27 mouse cellular contexts compared by ENCODE assay signal in genomic region chr2:180576482-180576881, GRCm38 (mm10). TPM values are rescaled to one million over a fixed set of nuclear protein-coding genes. Genes with fewer than 3 reads are reported as not detected.
DNase-seq lines count a peak whose midpoint lies in the region; ATAC-seq and TF ChIP-seq lines count a peak whose summit lies in the region.
"Had no signal": no experiment of that assay in that cellular context is flagged by ENCODE, and none has a peak within 500 bp of the region (broad histone marks: within the 10 kb centered on the region; RNA-seq: fewer than 3 reads in every experiment).

No protein-coding gene starts in this region.

- no peak for ATAC-seq in liver, embryonic 12.5 days
- ATAC-seq in monocyte, adult 5-6 weeks (replicated peaks; ENCODE audit: insufficient number of reproducible peaks, low FRiP score, low TSS enrichment, poor library complexity, severe bottlenecking): no peak
- ATAC-seq: forebrain, embryonic 16.5 days; hindbrain, postnatal 0 days; intestine, embryonic 15.5 days; midbrain, embryonic 15.5 days had no signal

- no peak for TF ChIP-seq CTCF in liver, adult 2 months (IDR thresholded peaks at IDR 0.05; ENCODE audit: low read depth, low read length)
- no peak for TF ChIP-seq CTCF in CH12.LX (conservative IDR thresholded peaks at IDR 0.05 in 1 of 2, IDR thresholded peaks at IDR 0.05 in 1 of 2; ENCODE audit: low read depth in 2 of 2, low read length in 2 of 2)

- no peaks in the 10 kb centered on the region for H3K9me3 ChIP-seq in liver, embryonic 12.5 days (replicated peaks)
- no peaks in the 10 kb centered on the region for H3K9me3 ChIP-seq in CH12.LX (replicated peaks; ENCODE audit: low read length)
- H3K9me3 ChIP-seq: embryonic facial prominence, embryonic 13.5 days; forebrain, embryonic 10.5 days; G1E; hindbrain, embryonic 12.5 days; intestine, embryonic 15.5 days; liver, embryonic 13.5 days; lung, embryonic 15.5 days; midbrain, embryonic 10.5 days; midbrain, embryonic 15.5 days had no signal

- no peak overlapping the region for H3K27ac ChIP-seq in liver, adult 2 months (replicated peaks; ENCODE audit: insufficient read depth, low read depth, low read length)
- H3K27ac ChIP-seq in liver, embryonic 12.5 days: no peak overlapping the region
- no peak overlapping the region for H3K27ac ChIP-seq in CH12.LX (ENCODE audit: insufficient read depth, low read depth)
- H3K27ac ChIP-seq: embryonic facial prominence, embryonic 13.5 days; forebrain, embryonic 10.5 days; gastrocnemius, adult 2 months; hindbrain, embryonic 12.5 days; hindbrain, postnatal 0 days; intestine, embryonic 15.5 days; liver, embryonic 13.5 days; lung, embryonic 15.5 days; midbrain, embryonic 10.5 days; midbrain, embryonic 15.5 days had no signal

- 12% methylated on average over 4 of the region's 4 CpGs for WGBS in liver, adult 2 months
- WGBS in liver, embryonic 12.5 days (ENCODE audit: insufficient replicate concordance): 44% methylated on average over 4 of the region's 4 CpGs

- no peak overlapping the region for H3K4me2 ChIP-seq in liver, embryonic 12.5 days
- no peak overlapping the region for H3K4me2 ChIP-seq in CH12.LX (ENCODE audit: insufficient read depth, low read depth, poor library complexity, severe bottlenecking)
- H3K4me2 ChIP-seq: embryonic facial prominence, embryonic 13.5 days; heart, embryonic 11.5 days; hindbrain, embryonic 12.5 days; intestine, embryonic 15.5 days; liver, embryonic 13.5 days; lung, embryonic 15.5 days; midbrain, embryonic 15.5 days had no signal

- no peak for TF ChIP-seq POLR2A in liver, adult 2 months (IDR thresholded peaks at IDR 0.05; ENCODE audit: extremely low read depth, insufficient read depth, low read length)
- TF ChIP-seq POLR2A in CH12.LX (IDR thresholded peaks at IDR 0.05; ENCODE audit: low read depth, low read length): no peak

- H3K4me3 ChIP-seq in liver, adult 2 months (ENCODE audit: insufficient read depth, low read depth, low read length): no peak overlapping the region
- no peak overlapping the region for H3K4me3 ChIP-seq in liver, embryonic 12.5 days
- H3K4me3 ChIP-seq in CH12.LX (replicated peaks in 1 of 3; ENCODE audit: low read depth in 2 of 3, low read length in 2 of 3, poor library complexity in 1 of 3): no peak overlapping the region
- H3K4me3 ChIP-seq: embryonic facial prominence, embryonic 13.5 days; forebrain, embryonic 10.5 days; gastrocnemius, adult 2 months; hindbrain, embryonic 12.5 days; intestine, embryonic 15.5 days; liver, embryonic 13.5 days; lung, embryonic 15.5 days; midbrain, embryonic 10.5 days; midbrain, embryonic 15.5 days had no signal

- TF ChIP-seq EP300 in CH12.LX (IDR thresholded peaks at IDR 0.05; ENCODE audit: low read length): no peak

- H3K79me2 ChIP-seq in liver, adult 2 months (ENCODE audit: control insufficient read depth, insufficient read depth, low read length): no peaks in the 10 kb centered on the region
- no peaks in the 10 kb centered on the region for H3K79me2 ChIP-seq in CH12.LX (replicated peaks; ENCODE audit: control insufficient read depth, extremely low read depth, insufficient read depth, poor library complexity, severe bottlenecking)

- peak; percentile 34 for DNase-seq in kidney, adult 9 months
- no peak for DNase-seq in kidney, adult 8-10 months
- peak; percentile 85 for DNase-seq in liver, adult 2 months (ENCODE audit: extremely low read depth, low read depth, low spot score)
- peak; percentile 66 for DNase-seq in CH12.LX (ENCODE audit: extremely low read depth)
- peak; percentile 12 for DNase-seq in embryo, embryonic 11 days
- no peak for DNase-seq in right cerebral cortex, postnatal 10 days (ENCODE audit: low spot score in 2 of 2)
- DNase-seq: adrenal gland, postnatal 25 days; cerebellum, adult 18-20 months; cerebellum, postnatal 10 days; gastrocnemius, adult 2 months; gastrocnemius, postnatal 36 days; heart, adult 18-20 months; heart, postnatal 36 days; liver, embryonic 13.5 days had no signal

- in situ Hi-C loops in CH12.LX (cut with MboI; ENCODE audit: low pct_ligation_motif_present, low pct_unique_long_range_greater_than_20kb, low sequenced_read_pairs): loop anchor here (5.0 to 10.0 kb wide), 3 partner anchors 104 to 302 kb away; partner anchors contain the start of gene Cables2

- H3K4me1 ChIP-seq in liver, adult 2 months (ENCODE audit: control insufficient read depth, insufficient read depth, low read length): peaks cover 3% of the 10 kb centered on the region; the same call in 1 of the 2 replicates
- no peaks in the 10 kb centered on the region for H3K4me1 ChIP-seq in liver, embryonic 12.5 days
- H3K4me1 ChIP-seq in CH12.LX (ENCODE audit: control insufficient read depth in 1 of 2, insufficient read depth in 2 of 2): peaks cover 4 to 26% of the 10 kb centered on the region in 2 experiments; a peak in 3 of 4 replicates
- H3K4me1 ChIP-seq: embryonic facial prominence, embryonic 13.5 days; hindbrain, embryonic 12.5 days; intestine, embryonic 15.5 days; lung, embryonic 15.5 days; midbrain, embryonic 15.5 days had no signal

- dilution Hi-C loops in CH12.LX (cut with MboI; ENCODE audit: extremely low pct_ligation_motif_present, extremely low pct_unique_long_range_greater_than_20kb, low sequenced_read_pairs): no loop called here

- TF ChIP-seq RAD21 in CH12.LX (IDR thresholded peaks at IDR 0.05; ENCODE audit: low read depth, low read length): no peak

- no peaks in the 10 kb centered on the region for H3K27me3 ChIP-seq in liver, adult 2 months (ENCODE audit: control insufficient read depth, insufficient read depth, low read length)
- peaks cover 32% of the 10 kb centered on the region for H3K27me3 ChIP-seq in liver, embryonic 12.5 days (replicated peaks)
- no peaks in the 10 kb centered on the region for H3K27me3 ChIP-seq in CH12.LX (replicated peaks)
- H3K27me3 ChIP-seq: embryonic facial prominence, embryonic 13.5 days; lung, embryonic 15.5 days had no signal

- H3K9ac ChIP-seq in liver, adult 2 months (ENCODE audit: low read depth, low read length): no peak overlapping the region
- no peak overlapping the region for H3K9ac ChIP-seq in liver, embryonic 12.5 days
- no peak overlapping the region for H3K9ac ChIP-seq in CH12.LX (ENCODE audit: insufficient read depth, low read depth)
- H3K9ac ChIP-seq: embryonic facial prominence, embryonic 13.5 days; hindbrain, embryonic 12.5 days; intestine, embryonic 15.5 days; liver, embryonic 13.5 days; lung, embryonic 15.5 days; midbrain, embryonic 15.5 days had no signal

- H3K36me3 ChIP-seq in liver, adult 2 months (ENCODE audit: control insufficient read depth, insufficient read depth, low read length): no peaks in the 10 kb centered on the region
- no peaks in the 10 kb centered on the region for H3K36me3 ChIP-seq in liver, embryonic 12.5 days
- no peaks in the 10 kb centered on the region for H3K36me3 ChIP-seq in CH12.LX (replicated peaks in 1 of 2; ENCODE audit: control insufficient read depth in 1 of 2, insufficient read depth in 1 of 2, low read length in 1 of 2)
- H3K36me3 ChIP-seq: embryonic facial prominence, embryonic 13.5 days; forebrain, embryonic 10.5 days; G1E; hindbrain, embryonic 12.5 days; intestine, embryonic 15.5 days; liver, embryonic 13.5 days; lung, embryonic 15.5 days; midbrain, embryonic 10.5 days; midbrain, embryonic 15.5 days had no signal

TF ChIP-seq in CH12.LX, 34 proteins besides CTCF, POLR2A, EP300 and RAD21 (continues in another document):
- TF ChIP-seq HCFC1 (IDR thresholded peaks at IDR 0.05; ENCODE audit: low read depth, low read length) (no peak), ZNF384 (IDR thresholded peaks at IDR 0.05; ENCODE audit: low read depth, low read length) (no peak), SIN3A (IDR thresholded peaks at IDR 0.05; ENCODE audit: low read length) (no peak), USF2 (conservative IDR thresholded peaks at IDR 0.05; ENCODE audit: low read depth, low read length) (no peak), JUN (IDR thresholded peaks at IDR 0.05; ENCODE audit: insufficient read depth, low read depth, low read length) (no peak), GABPA (IDR thresholded peaks at IDR 0.05; ENCODE audit: insufficient replicate concordance, low read depth, low read length) (no peak), MYC (IDR thresholded peaks at IDR 0.05; ENCODE audit: low read depth, low read length) (peak; percentile 73; the same call in 1 of the 2 replicates), ZC3H11A (IDR thresholded peaks at IDR 0.05; ENCODE audit: low read depth, low read length) (no peak), TBP (conservative IDR thresholded peaks at IDR 0.05; ENCODE audit: low read depth, low read length) (no peak), RCOR1 (conservative IDR thresholded peaks at IDR 0.05; ENCODE audit: low read depth, low read length) (no peak), ELF1 (IDR thresholded peaks at IDR 0.05; ENCODE audit: low read depth, low read length) (no peak), NRF1 (IDR thresholded peaks at IDR 0.05; ENCODE audit: low read depth, low read length) (no peak), BHLHE40 (IDR thresholded peaks at IDR 0.05; ENCODE audit: low read depth, low read length) (peak; percentile 30; the same call in 1 of the 2 replicates), ZMIZ1 (IDR thresholded peaks at IDR 0.05; ENCODE audit: low read depth, low read length) (no peak), CHD2 (IDR thresholded peaks at IDR 0.05; ENCODE audit: low read length) (no peak)

RNA-seq across cellular contexts. Expression of gene Mrgbp, which starts 4.6 kb away (rescaled TPM):
- total RNA-seq in liver, adult 2 months (2014; rRNA removed): 4.8 and 4.9 TPM in 2 replicates
- 6.7 and 9.5 TPM in 2 replicates for polyA plus RNA-seq in liver, adult 2 months (2012; rRNA removed)
- polyA plus RNA-seq in liver, embryonic 12.5 days (2016; fragmentation: Nextera tagmentation; extraction: Ambion mirVana): 15.2 and 15.6 TPM in 2 replicates
- 31.2 and 39.7 TPM in 2 replicates for total RNA-seq in CH12.LX (2012; rRNA removed)
- 64.6 and 65.5 TPM in 2 replicates for total RNA-seq in CH12.LX (2014; rRNA removed)
- 47.5 and 54.6 TPM in 2 replicates for polyA plus RNA-seq in CH12.LX (2012; ENCODE audit: insufficient read length, low read depth)
- 32.7 to 52.2 TPM (median 40.0 TPM) in 3 replicates for total RNA-seq in monocyte, adult 5-6 weeks (2017)

RNA-seq across cellular contexts. Expression of gene Ogfr, which starts 12.6 kb away (rescaled TPM):
- 42.9 and 44.4 TPM in 2 replicates for total RNA-seq in liver, adult 2 months (2014; rRNA removed)
- polyA plus RNA-seq in liver, adult 2 months (2012; rRNA removed): 23.1 and 29.1 TPM in 2 replicates
- polyA plus RNA-seq in liver, embryonic 12.5 days (2016; fragmentation: Nextera tagmentation; extraction: Ambion mirVana): 31.6 and 32.5 TPM in 2 replicates
- total RNA-seq in CH12.LX (2012; rRNA removed) (79.1 and 79.8 TPM in 2 replicates), CH12.LX (2014; rRNA removed) (57.3 and 58.3 TPM in 2 replicates)
- 67.0 and 82.9 TPM in 2 replicates for polyA plus RNA-seq in CH12.LX (2012; ENCODE audit: insufficient read length, low read depth)
- 79.4 to 106 TPM (median 80.2 TPM) in 3 replicates for total RNA-seq in monocyte, adult 5-6 weeks (2017)

RNA-seq across cellular contexts. Expression of gene Col9a3, which starts 21.1 kb away (rescaled TPM):
- total RNA-seq in liver, adult 2 months (2014; rRNA removed): 0.27 TPM in 1 of 2 replicates, not detected in the other
- 0.12 and 0.14 TPM in 2 replicates for polyA plus RNA-seq in liver, adult 2 months (2012; rRNA removed)
- polyA plus RNA-seq in liver, embryonic 12.5 days (2016; fragmentation: Nextera tagmentation; extraction: Ambion mirVana): 2.4 and 2.9 TPM in 2 replicates
- total RNA-seq in CH12.LX (2012; rRNA removed) (1.9 and 2.0 TPM in 2 replicates), CH12.LX (2014; rRNA removed) (0.56 and 0.57 TPM in 2 replicates)
- polyA plus RNA-seq in CH12.LX (2012; ENCODE audit: insufficient read length, low read depth): 0.87 and 2.1 TPM in 2 replicates
- total RNA-seq in monocyte, adult 5-6 weeks (2017): 0.95 to 4.8 TPM (median 2.3 TPM) in 3 replicates
- total RNA-seq: gastrocnemius, adult 2 months had no signal

Comparison
In these comparisons a context has a peak if more than half of its experiments do, and no peak if none do; other contexts are left out.
1. DNase-seq: peak in kidney, adult 9 months (single experiment), liver, adult 2 months (single experiment), CH12.LX (single experiment) and embryo, embryonic 11 days (single experiment); none in kidney, adult 8-10 months (0 of 2) and right cerebral cortex, postnatal 10 days (0 of 2).